Mouse (Mus musculus): Measurements from ENCODE around the gene Tbc1d24.

GRCm38 (mm10) chr17:24167120-24167519 is 38.2 kb downstream of the Tbc1d24 start:
- TF ChIP-seq SMC3 (IDR thresholded peaks at IDR 0.05; ENCODE audit: low read depth, low read length) (no peak), CTCF (conservative IDR thresholded peaks at IDR 0.05 in 1 of 2, IDR thresholded peaks at IDR 0.05 in 1 of 2; ENCODE audit: low read depth in 2 of 2, low read length in 2 of 2) (no peak), MXI1 (IDR thresholded peaks at IDR 0.05; ENCODE audit: low read depth, low read length) (no peak), ELF1 (IDR thresholded peaks at IDR 0.05; ENCODE audit: low read depth, low read length) (no peak), POLR2A (IDR thresholded peaks at IDR 0.05; ENCODE audit: low read depth, low read length) (no peak), USF1 (IDR thresholded peaks at IDR 0.05; ENCODE audit: low read depth, low read length) (no peak), MAFK (IDR thresholded peaks at IDR 0.05; ENCODE audit: insufficient replicate concordance, low read length) (no peak), E2F4 (IDR thresholded peaks at IDR 0.05; ENCODE audit: insufficient replicate concordance, low read depth, low read length) (no peak), KAT2A (IDR thresholded peaks at IDR 0.05; ENCODE audit: insufficient replicate concordance, low read length) (no peak), NELFE (IDR thresholded peaks at IDR 0.05; ENCODE audit: low read depth, low read length) (no peak)
